Mouse (Mus musculus): ENCODE measurements around the gene Efna5. TPM values are rescaled to one million over a fixed set of nuclear protein-coding genes. Genes with fewer than 3 reads are reported as not detected.

The Efna5 gene
- polyA plus RNA-seq, 1 experiment from 2014 or later: 59.7 TPM

DNA sequence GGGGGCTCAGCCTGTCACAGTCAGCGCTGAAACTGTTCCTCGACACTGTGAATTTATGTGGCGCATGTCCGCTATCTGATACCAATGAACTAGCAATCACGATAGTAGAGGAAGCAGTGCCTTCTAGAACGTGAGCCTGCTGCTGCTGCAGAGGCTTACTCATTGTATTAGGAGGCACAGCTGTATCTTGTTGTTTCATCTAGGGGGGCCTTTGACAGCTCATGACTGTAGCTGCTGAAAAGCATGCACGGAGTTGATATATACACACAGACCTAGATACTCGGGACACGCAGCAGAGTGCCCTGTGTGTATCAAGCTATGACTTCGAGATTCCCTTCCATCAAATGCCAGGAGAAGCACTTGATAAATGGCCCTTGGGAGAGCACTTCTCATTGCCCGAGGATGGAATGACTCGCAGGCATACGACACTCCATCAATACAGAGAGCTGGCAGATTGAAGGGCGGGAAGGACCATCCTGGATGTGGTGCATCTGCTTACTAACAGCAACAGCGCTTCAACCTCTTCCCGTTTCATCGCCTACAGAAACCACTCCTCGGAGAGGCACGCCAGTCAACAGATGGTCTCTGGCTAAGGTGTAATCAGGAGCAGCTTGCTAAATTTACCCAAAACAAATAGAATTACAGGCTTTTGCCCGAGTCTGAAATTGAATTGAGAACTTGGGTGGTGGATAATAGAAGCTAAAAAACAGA, 160.2 kb downstream of the Efna5 start:
- Histone ChIP-seq H3K36me3 (ENCODE audit: control insufficient read depth, insufficient read depth, low read length) (no peaks in the 10 kb centered on the region), H3K4me1 (ENCODE audit: control insufficient read depth, insufficient read depth, low read length) (peaks cover 7% of the 10 kb centered on the region; the same call in 1 of the 2 replicates), H3K4me3 (ENCODE audit: low read depth, low read length) (no peak overlapping the region), H3K9me3 (replicated peaks; ENCODE audit: control insufficient read depth, low read length, poor library complexity, severe bottlenecking) (no peaks in the 10 kb centered on the region), H3K9ac (ENCODE audit: low read depth, low read length) (no peak overlapping the region), H3K27me3 (ENCODE audit: control insufficient read depth, insufficient read depth, low read depth, low read length) (no peaks in the 10 kb centered on the region), H3K27ac (ENCODE audit: low read length) (no peak overlapping the region), H3K4me2 (ENCODE audit: low read length) (no peak overlapping the region)
- ATAC-seq: no peak
- WGBS: 72% methylated on average over 20 of the region's 20 CpGs

DNA sequence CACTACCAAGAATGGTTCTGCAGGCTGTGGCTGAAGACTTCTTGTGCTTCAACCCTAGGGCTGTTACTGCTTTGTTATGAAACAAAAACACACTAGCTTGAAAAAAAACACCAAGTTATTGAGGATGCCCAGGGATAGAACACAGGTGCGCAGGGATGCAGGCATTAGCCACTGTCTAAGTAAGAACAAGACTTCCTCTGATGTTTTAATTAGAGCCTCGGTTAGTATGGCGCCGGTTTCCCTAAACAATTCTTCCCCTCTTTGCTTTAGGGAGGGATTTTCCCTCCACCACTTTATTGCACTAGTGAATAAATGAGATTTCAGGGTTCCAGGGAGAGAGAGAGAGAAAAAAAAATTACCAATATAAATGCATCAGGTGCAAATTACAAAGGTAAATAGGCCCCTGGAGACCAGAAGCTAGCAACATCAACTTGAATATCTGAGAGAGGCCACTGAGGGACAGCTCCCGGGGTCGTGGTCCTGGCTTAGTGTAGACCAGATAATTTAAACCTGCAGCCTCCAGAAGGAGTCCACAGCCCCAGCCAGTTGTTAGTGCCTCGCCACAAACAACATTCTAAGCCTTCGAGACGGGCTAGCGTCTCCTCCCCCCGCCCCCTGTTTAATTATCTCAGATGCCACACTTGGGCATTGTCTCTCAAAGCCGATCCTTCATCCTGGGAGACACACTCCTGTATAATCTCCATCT, 163.5 kb downstream of the Efna5 start:
- no peaks in the 10 kb centered on the region for H3K36me3 ChIP-seq (ENCODE audit: control insufficient read depth, insufficient read depth, low read length)
- peaks cover 7% of the 10 kb centered on the region; the same call in 1 of the 2 replicates for H3K4me1 ChIP-seq (ENCODE audit: control insufficient read depth, insufficient read depth, low read length)
- no peak overlapping the region for H3K4me3 ChIP-seq (ENCODE audit: low read depth, low read length)
- 18% methylated on average over 12 of the region's 12 CpGs for WGBS
- no peaks in the 10 kb centered on the region for H3K9me3 ChIP-seq (replicated peaks; ENCODE audit: control insufficient read depth, low read length, poor library complexity, severe bottlenecking)
- no peaks in the 10 kb centered on the region for H3K27me3 ChIP-seq (ENCODE audit: control insufficient read depth, insufficient read depth, low read depth, low read length)
- no peak overlapping the region for H3K27ac ChIP-seq (ENCODE audit: low read length)
- H3K9ac ChIP-seq (ENCODE audit: low read depth, low read length): no peak overlapping the region
- no peak for ATAC-seq
- H3K4me2 ChIP-seq (ENCODE audit: low read length): 0 out of 2 replicates have a peak overlapping the region, but pooled peaks have one; percentile 1

DNA sequence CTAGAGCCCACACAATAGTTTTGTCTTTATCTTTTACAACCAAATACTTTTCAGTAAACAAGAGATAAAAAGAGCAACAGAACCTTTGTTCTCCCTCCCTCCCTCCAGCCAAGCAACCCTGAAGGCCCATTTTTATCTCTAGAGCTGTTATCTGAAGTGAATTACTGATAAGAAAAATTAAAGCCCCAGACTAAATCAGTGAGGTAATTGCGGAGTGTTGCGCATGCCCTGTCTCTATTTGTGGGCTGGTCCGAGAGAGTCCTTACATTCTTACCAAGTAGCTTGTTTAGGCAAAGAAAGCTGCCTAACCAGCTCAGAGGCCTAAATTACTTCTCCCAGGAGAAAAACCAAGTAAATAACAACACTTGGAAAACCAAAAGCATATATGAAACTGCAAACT, 167.7 kb downstream of the Efna5 start:
- no peak overlapping the region for H3K27ac ChIP-seq (ENCODE audit: low read length)
- no peak overlapping the region for H3K4me2 ChIP-seq (ENCODE audit: low read length)
- no peak for ATAC-seq
- 88% methylated on average over 3 of the region's 3 CpGs for WGBS
- H3K9me3 ChIP-seq (replicated peaks; ENCODE audit: control insufficient read depth, low read length, poor library complexity, severe bottlenecking): no peaks in the 10 kb centered on the region
- peaks cover 10% of the 10 kb centered on the region; the same call in 1 of the 2 replicates for H3K4me1 ChIP-seq (ENCODE audit: control insufficient read depth, insufficient read depth, low read length)
- no peaks in the 10 kb centered on the region for H3K27me3 ChIP-seq (ENCODE audit: control insufficient read depth, insufficient read depth, low read depth, low read length)
- H3K4me3 ChIP-seq (ENCODE audit: low read depth, low read length): no peak overlapping the region
- no peak overlapping the region for H3K9ac ChIP-seq (ENCODE audit: low read depth, low read length)
- no peaks in the 10 kb centered on the region for H3K36me3 ChIP-seq (ENCODE audit: control insufficient read depth, insufficient read depth, low read length)

DNA sequence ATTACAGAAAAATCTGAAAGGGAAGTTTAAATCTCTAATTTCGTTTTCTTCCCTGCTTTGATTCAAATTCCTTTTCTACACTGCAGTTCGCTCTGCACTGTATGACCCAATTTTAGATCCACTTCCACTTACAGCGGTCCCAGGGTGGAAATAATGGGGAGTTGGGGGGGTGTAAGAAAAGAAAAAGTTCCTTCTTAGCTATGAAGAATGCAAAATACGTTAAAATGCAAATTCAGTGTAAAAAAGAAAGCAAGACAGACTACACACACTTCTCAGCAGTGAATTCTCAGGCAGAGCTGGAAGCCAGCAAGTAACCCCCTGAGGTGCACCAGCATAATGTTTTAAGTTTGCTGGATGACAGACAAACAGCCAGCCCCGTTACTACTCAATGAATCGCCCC, 174.7 kb downstream of the Efna5 start:
- H3K4me2 ChIP-seq (ENCODE audit: low read length): no peak overlapping the region
- H3K36me3 ChIP-seq (ENCODE audit: control insufficient read depth, insufficient read depth, low read length): no peaks in the 10 kb centered on the region
- no peak for ATAC-seq
- H3K27ac ChIP-seq (ENCODE audit: low read length): no peak overlapping the region
- 33% methylated on average over 6 of the region's 6 CpGs for WGBS
- H3K9me3 ChIP-seq (replicated peaks; ENCODE audit: control insufficient read depth, low read length, poor library complexity, severe bottlenecking): no peaks in the 10 kb centered on the region
- H3K4me3 ChIP-seq (ENCODE audit: low read depth, low read length): no peak overlapping the region
- H3K4me1 ChIP-seq (ENCODE audit: control insufficient read depth, insufficient read depth, low read length): peaks cover 11% of the 10 kb centered on the region
- no peaks in the 10 kb centered on the region for H3K27me3 ChIP-seq (ENCODE audit: control insufficient read depth, insufficient read depth, low read depth, low read length)
- no peak overlapping the region for H3K9ac ChIP-seq (ENCODE audit: low read depth, low read length)

DNA sequence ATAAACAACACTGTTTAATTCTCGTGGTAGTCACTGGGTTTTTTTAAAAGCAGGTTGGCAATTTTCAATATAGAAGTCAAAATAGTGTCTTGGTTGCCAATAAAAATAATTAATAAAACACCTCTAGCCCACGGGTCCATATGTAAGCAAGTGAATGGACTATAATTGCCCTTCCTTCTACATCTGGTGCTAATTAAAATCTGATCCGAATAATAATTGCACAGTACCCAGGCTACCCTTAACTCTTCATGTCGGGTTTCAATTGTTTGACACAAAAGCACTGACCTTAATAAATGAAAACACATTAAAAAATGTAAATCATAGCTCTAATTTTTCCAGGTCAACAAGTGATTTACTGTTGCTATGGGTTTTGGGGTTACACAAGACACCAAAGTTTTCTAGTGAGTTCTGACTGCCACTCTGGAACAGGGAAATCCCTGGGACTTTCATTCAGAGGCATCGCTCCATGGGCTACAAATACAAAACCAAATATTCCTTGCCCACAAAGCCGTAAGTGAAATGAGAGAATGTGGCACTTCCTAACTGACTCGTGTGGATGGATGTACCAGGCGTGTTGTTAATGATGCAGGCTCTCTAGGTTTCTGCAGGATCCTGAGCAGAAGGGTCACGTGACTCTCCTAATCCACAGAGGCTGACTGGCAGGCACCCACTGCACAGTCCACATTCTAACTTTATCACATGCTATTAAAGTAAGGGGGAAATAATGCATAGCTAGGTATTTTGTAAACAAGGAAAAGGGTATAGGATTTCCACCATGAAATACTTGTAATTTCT, 178.9 kb downstream of the Efna5 start:
- WGBS: 54% methylated on average over 9 of the region's 9 CpGs

DNA sequence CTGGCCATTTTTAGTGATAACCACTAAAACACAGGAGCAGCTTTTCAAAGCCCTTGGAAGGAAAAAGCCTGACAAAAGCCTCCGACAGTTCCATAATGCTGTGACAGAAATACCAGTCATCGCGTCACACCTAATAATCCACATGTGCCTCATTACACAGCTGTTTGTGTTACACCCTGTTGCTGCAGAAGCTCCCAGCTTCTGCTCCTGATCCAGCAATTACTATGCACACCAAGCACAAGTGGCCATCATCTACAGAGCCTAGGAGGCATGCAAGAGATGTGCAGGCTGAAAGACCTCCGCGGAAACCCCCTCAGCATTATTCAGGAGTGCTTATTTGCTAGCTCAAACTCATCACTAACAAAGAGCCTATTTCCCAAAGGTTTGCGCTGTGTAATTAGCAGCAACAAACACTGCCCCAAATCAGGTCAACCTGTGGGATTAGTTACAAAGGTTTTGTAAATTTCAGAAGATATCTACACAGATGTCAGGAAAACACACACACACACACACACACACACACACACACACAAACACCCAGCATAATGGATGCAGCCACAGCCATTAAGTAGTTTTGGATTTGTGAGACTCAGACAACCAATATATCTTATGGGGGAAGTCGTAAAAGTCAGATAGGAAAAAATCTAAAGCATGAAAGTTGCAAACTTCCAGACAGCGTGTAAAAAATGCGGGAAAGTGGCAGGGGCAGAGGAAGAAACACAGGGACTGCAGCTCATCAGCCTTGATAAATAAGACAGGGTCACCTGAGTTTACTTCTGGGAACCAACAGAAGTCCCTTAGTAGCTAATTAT, 180.1 kb downstream of the Efna5 start:
- Histone ChIP-seq H3K9me3 (replicated peaks; ENCODE audit: control insufficient read depth, low read length, poor library complexity, severe bottlenecking) (no peaks in the 10 kb centered on the region), H3K4me2 (ENCODE audit: low read length) (0 out of 2 replicates have a peak overlapping the region, but pooled peaks have one; percentile 8), H3K9ac (ENCODE audit: low read depth, low read length) (no peak overlapping the region), H3K27me3 (ENCODE audit: control insufficient read depth, insufficient read depth, low read depth, low read length) (no peaks in the 10 kb centered on the region), H3K36me3 (ENCODE audit: control insufficient read depth, insufficient read depth, low read length) (no peaks in the 10 kb centered on the region), H3K4me1 (ENCODE audit: control insufficient read depth, insufficient read depth, low read length) (peaks cover 19% of the 10 kb centered on the region), H3K27ac (ENCODE audit: low read length) (no peak overlapping the region), H3K4me3 (ENCODE audit: low read depth, low read length) (no peak overlapping the region)
- WGBS: 43% methylated on average over 9 of the region's 9 CpGs
- ATAC-seq: 0 out of 2 replicates have a peak, but pooled peaks have one; percentile 37

More for the DNA sequence above, 178.9 kb downstream of the Efna5 start:
- Histone ChIP-seq H3K36me3 (ENCODE audit: control insufficient read depth, insufficient read depth, low read length) (no peaks in the 10 kb centered on the region), H3K27ac (ENCODE audit: low read length) (no peak overlapping the region), H3K9ac (ENCODE audit: low read depth, low read length) (no peak overlapping the region), H3K27me3 (ENCODE audit: control insufficient read depth, insufficient read depth, low read depth, low read length) (no peaks in the 10 kb centered on the region), H3K4me2 (ENCODE audit: low read length) (no peak overlapping the region), H3K9me3 (replicated peaks; ENCODE audit: control insufficient read depth, low read length, poor library complexity, severe bottlenecking) (no peaks in the 10 kb centered on the region), H3K4me3 (ENCODE audit: low read depth, low read length) (no peak overlapping the region), H3K4me1 (ENCODE audit: control insufficient read depth, insufficient read depth, low read length) (peaks cover 22% of the 10 kb centered on the region)
- ATAC-seq: no peak

DNA sequence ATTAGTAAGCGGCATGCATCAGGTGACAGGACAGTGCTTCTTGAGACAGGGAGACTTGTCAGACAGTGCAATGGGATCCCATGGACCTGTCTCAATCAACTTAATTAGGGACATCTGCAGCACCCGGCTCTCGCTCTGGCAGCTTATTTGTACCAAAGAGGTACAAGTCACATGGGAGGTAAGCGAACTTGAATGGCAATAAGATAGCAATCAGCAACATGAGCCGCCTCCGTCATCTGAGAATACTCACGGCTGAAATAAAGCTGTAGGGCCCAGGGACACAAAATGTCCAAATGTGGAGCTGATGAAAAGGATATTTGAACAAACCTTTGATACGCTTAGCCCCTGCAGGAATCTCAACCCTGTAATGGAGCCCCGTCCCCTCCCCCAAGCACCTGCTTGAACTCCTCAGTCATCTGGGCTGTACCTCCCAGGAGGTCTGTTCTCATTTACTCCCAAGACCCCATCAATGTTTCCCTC, 186.1 kb downstream of the Efna5 start:
- WGBS: 51% methylated on average over 9 of the region's 9 CpGs
- no peaks in the 10 kb centered on the region for H3K36me3 ChIP-seq (ENCODE audit: control insufficient read depth, insufficient read depth, low read length)
- no peak overlapping the region for H3K4me2 ChIP-seq (ENCODE audit: low read length)
- no peak overlapping the region for H3K4me3 ChIP-seq (ENCODE audit: low read depth, low read length)
- no peaks in the 10 kb centered on the region for H3K9me3 ChIP-seq (replicated peaks; ENCODE audit: control insufficient read depth, low read length, poor library complexity, severe bottlenecking)
- H3K27me3 ChIP-seq (ENCODE audit: control insufficient read depth, insufficient read depth, low read depth, low read length): no peaks in the 10 kb centered on the region
- H3K4me1 ChIP-seq (ENCODE audit: control insufficient read depth, insufficient read depth, low read length): peaks cover 11% of the 10 kb centered on the region; the same call in 1 of the 2 replicates
- no peak overlapping the region for H3K27ac ChIP-seq (ENCODE audit: low read length)
- no peak overlapping the region for H3K9ac ChIP-seq (ENCODE audit: low read depth, low read length)
- no peak for ATAC-seq

DNA sequence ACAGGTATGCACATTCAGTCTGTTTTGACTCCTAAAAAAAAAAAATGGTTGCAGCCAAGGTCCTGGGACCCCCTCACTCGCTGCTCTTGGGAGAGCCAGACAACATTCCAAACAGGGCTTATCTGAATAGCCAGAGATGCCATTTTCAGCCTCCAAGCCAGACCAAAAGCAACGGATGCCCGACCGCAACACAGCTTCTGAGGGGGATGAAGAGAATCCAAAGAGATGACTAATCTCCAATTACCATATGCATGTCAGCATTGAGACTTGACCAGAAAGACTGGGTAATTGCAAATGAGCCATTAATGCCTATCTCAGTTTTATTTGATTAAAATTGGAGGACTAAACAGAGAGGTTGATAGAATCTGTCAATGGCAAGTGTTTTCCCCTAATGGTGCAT, 188.9 kb downstream of the Efna5 start:
- Histone ChIP-seq H3K9me3 (replicated peaks; ENCODE audit: control insufficient read depth, low read length, poor library complexity, severe bottlenecking) (no peaks in the 10 kb centered on the region), H3K4me2 (ENCODE audit: low read length) (no peak overlapping the region), H3K27me3 (ENCODE audit: control insufficient read depth, insufficient read depth, low read depth, low read length) (no peaks in the 10 kb centered on the region), H3K27ac (ENCODE audit: low read length) (no peak overlapping the region), H3K4me1 (ENCODE audit: control insufficient read depth, insufficient read depth, low read length) (peaks cover 4% of the 10 kb centered on the region; the same call in 1 of the 2 replicates), H3K36me3 (ENCODE audit: control insufficient read depth, insufficient read depth, low read length) (no peaks in the 10 kb centered on the region), H3K9ac (ENCODE audit: low read depth, low read length) (no peak overlapping the region), H3K4me3 (ENCODE audit: low read depth, low read length) (no peak overlapping the region)
- ATAC-seq: no peak
- 15% methylated on average over 4 of the region's 4 CpGs for WGBS
